Mouse (Mus musculus) gastrocnemius, postnatal 36 days (tissue): ENCODE data around the gene Cercam. TPM values are rescaled to one million over a fixed set of nuclear protein-coding genes. Genes with fewer than 3 reads are reported as not detected.

Source experiments
- DNase-seq, 2 experiments: peaks; one replicate each; pipeline ENCODE4 v3.0.0; 2022
- intact Hi-C: fragments of 180-260 bp; cut with DNase I; formaldehyde crosslinking; loops from one replicate; pipeline ENCODE4 v1.15.1; 2025
- long read RNA-seq, 2 experiments: library from polyadenylated mRNA; stranded (forward); transcript quantifications; one replicate each; pipeline ENCODE4 v2.0.0; 2021
- total RNA-seq, 2 experiments: library from RNA; stranded (reverse); gene quantifications; 2 replicates each; pipeline ENCODE4 v1.2.3; 2021

Cercam gene
- total RNA-seq, result 1 to 10 TPM; 5.4 to 5.7 TPM
- long read RNA-seq, experiment 1, result 0 reads
- long read RNA-seq, experiment 2, partial matches to known transcripts, result 0 of 1 reads
- long read RNA-seq, experiment 2, other reads (novel, unspliced or antisense), result 1 of 1 reads

GRCm38 (mm10) chr2:29868949-29869645 is at the start of gene Cercam:
Cercam (plus strand) TSS chr2:29869164.
- peak; percentile 78 to 79 for DNase-seq
- intact Hi-C loops, result no loop called here

- intact Hi-C loops, result loop anchor here (5.0 kb wide), 2 partner anchors 38 to 158 kb away; no protein-coding TSS in a partner anchor
- no peak for DNase-seq
These were observed 49.6 kb upstream of the Cercam start for GRCm38 (mm10) chr2:29819363-29819762.

- peak; percentile 31 to 50 for DNase-seq
- intact Hi-C loops, result no loop called here
These were observed 48.7 kb upstream of the Cercam start, which contains the start of gene Urm1 for GRCm38 (mm10) chr2:29820025-29820817. Urm1 (plus strand) TSS chr2:29820075.

- intact Hi-C loops, result no loop called here
These were observed 42.5 kb upstream of the Cercam start for GRCm38 (mm10) chr2:29826318-29826925.

GRCm38 (mm10) chr2:29826926-29827708 is 41.8 kb upstream of the Cercam start:
- intact Hi-C loops, result no loop called here
- peak; percentile 91 to 92 for DNase-seq

More at GRCm38 (mm10) chr2:29826318-29826925, 42.5 kb upstream of the Cercam start:
- DNase-seq, result no peak

- intact Hi-C loops, result no loop called here
- DNase-seq, result no peak
These were observed 41.3 kb upstream of the Cercam start for GRCm38 (mm10) chr2:29827709-29828024.

GRCm38 (mm10) chr2:29831106-29831505 is 37.9 kb upstream of the Cercam start:
- DNase-seq, result no peak
- intact Hi-C loops, result no loop called here

GRCm38 (mm10) chr2:29833796-29834195 is 35.2 kb upstream of the Cercam start:
- DNase-seq, result no peak
- intact Hi-C loops, result no loop called here

GRCm38 (mm10) chr2:29835391-29835899 is 33.5 kb upstream of the Cercam start:
- no peak for DNase-seq

GRCm38 (mm10) chr2:29839460-29839859 is 29.5 kb upstream of the Cercam start:
- intact Hi-C loops, result no loop called here
- no peak for DNase-seq

More at GRCm38 (mm10) chr2:29835391-29835899, 33.5 kb upstream of the Cercam start:
- intact Hi-C loops, result no loop called here

- DNase-seq, result no peak
- intact Hi-C loops, result no loop called here
These were observed 25.5 kb upstream of the Cercam start for GRCm38 (mm10) chr2:29843231-29844105.

GRCm38 (mm10) chr2:29844115-29844514 is 24.8 kb upstream of the Cercam start:
- intact Hi-C loops, result no loop called here
- no peak for DNase-seq

- intact Hi-C loops, result no loop called here
These were observed 24.3 kb upstream of the Cercam start for GRCm38 (mm10) chr2:29844661-29845060.

GRCm38 (mm10) chr2:29845636-29846035 is 23.3 kb upstream of the Cercam start:
- no peak for DNase-seq
- intact Hi-C loops, result no loop called here

More at GRCm38 (mm10) chr2:29844661-29845060, 24.3 kb upstream of the Cercam start:
- DNase-seq, result no peak

- intact Hi-C loops, result no loop called here
- DNase-seq, result no peak
These were observed 22.7 kb upstream of the Cercam start for GRCm38 (mm10) chr2:29846061-29846853.

GRCm38 (mm10) chr2:29846911-29847310 is 22.1 kb upstream of the Cercam start:
- no peak for DNase-seq
- intact Hi-C loops, result no loop called here

GRCm38 (mm10) chr2:29849041-29849440 is 19.9 kb upstream of the Cercam start:
- intact Hi-C loops, result no loop called here
- no peak for DNase-seq

GRCm38 (mm10) chr2:29849841-29850480 is 19.0 kb upstream of the Cercam start:
- intact Hi-C loops, result loop anchor here (5.0 kb wide), 1 partner anchor 83 kb away; no protein-coding TSS in a partner anchor
- DNase-seq, result no peak
